Mouse (Mus musculus): Measurements from ENCODE around the gene Col5a1.

DNA sequence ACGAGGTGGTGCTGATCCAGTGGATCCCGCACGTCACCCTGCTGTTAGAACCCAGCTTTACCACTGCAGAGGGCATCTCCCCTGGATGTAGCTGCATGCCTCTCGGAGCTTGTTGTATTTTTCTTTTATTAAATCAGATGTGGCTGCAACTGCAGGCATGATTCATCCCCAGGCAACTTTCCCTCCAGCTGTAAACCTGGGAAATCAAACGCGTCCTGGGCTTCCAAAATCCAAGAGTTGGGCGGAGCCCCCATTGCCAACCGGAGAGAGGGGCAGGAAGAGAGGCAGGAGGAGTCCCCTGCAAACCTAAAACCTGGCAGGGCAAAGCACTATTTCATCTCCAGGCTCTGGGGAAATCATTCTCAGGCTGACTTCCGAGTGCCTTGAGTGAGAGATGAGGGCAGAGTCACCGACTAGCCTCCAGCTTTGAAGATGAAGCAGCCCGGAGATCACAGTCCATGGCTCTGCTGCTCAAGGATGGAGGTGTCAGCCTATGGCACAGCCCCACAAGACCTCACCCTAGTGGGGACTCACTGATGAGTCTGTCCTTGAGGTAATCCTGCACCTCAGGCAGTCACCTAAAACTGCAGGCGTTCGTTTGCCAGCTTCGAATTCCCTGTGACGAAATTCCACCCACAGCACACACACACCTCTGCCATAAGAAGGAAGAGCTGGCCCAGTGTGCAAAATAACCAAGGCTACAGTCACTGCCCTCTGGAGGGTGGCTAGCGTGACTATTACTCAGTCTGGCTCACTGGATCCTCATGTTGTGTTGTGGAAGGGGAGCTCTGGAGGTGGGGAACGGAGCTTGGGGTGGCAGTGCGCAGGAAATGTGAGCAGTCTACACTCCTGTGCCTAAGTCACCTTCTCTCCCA, 21.5 kb upstream of the Col5a1 start:
- no peak for TF ChIP-seq POLR2A (IDR thresholded peaks at IDR 0.05; ENCODE audit: insufficient read depth, low read depth, low read length)
- TF ChIP-seq CTCF (IDR thresholded peaks at IDR 0.05), result no peak

Measured in heart, adult 2 months (tissue).